Mouse (Mus musculus) T-helper 1 cell (primary cell): ENCODE measurements around the gene Kcna1.

Experiments used
- in situ Hi-C: fragments of 300-600 bp; cut with MboI, MseI; formaldehyde crosslinking; loops from one replicate; pipeline ENCODE4 v1.15.1; 2025; ENCODE audit warnings: high pct_unique_total_duplicates

The Kcna1 gene

GRCm38 (mm10) chr6:126599201-126599995, 46.8 kb downstream of the Kcna1 start:
- in situ Hi-C loops: no loop called here

- in situ Hi-C loops: no loop called here
These were observed 48.4 kb downstream of the Kcna1 start for GRCm38 (mm10) chr6:126597741-126598140.

GRCm38 (mm10) chr6:126595805-126596629, 50.2 kb downstream of the Kcna1 start:
- in situ Hi-C loops: no loop called here

- in situ Hi-C loops: no loop called here
These were observed 51.1 kb downstream of the Kcna1 start for GRCm38 (mm10) chr6:126595130-126595529.

GRCm38 (mm10) chr6:126594365-126594764, 51.8 kb downstream of the Kcna1 start:
- in situ Hi-C loops: no loop called here

GRCm38 (mm10) chr6:126593336-126593735, 52.8 kb downstream of the Kcna1 start:
- in situ Hi-C loops: no loop called here
